Mouse (Mus musculus) megakaryocyte, adult 5-6 weeks (primary cell): ENCODE data around the gene Vrk3. TPM values are rescaled to one million over a fixed set of nuclear protein-coding genes. Genes with fewer than 3 reads are reported as not detected.

ENCODE experiments used
- ATAC-seq: 2 replicates; pipeline ENCODE4 v1.8.0; 2016; ENCODE audit warnings: mild to moderate bottlenecking, inconsistent platforms; ENCODE audit not compliant: poor library complexity, severe bottlenecking
- total RNA-seq, 2 experiments: library from RNA; stranded (forward) in 1 of 2; stranded (reverse) in 1 of 2; fragments of 153-499, 151-499 nt in 1 of 2; fragments of 221-1000, 200-1000 nt in 1 of 2; gene quantifications; 2 replicates each; pipeline versions ENCODE4 v1.2.3 to v1.2.4; 2015 to 2017

Vrk3 gene
- total RNA-seq, 2 experiments from 2014 or later = 48.8 to 51.5 TPM

- ATAC-seq = no peak
Measured at GRCm38 (mm10) chr7:44757164-44757563, 9.0 kb downstream of the Vrk3 start.

GRCm38 (mm10) chr7:44760366-44760765, 12.2 kb downstream of the Vrk3 start:
- ATAC-seq = no peak

GRCm38 (mm10) chr7:44768129-44768528, 19.9 kb downstream of the Vrk3 start:
- no peak for ATAC-seq

GRCm38 (mm10) chr7:44770046-44770578, 21.9 kb downstream of the Vrk3 start:
- no peak for ATAC-seq

GRCm38 (mm10) chr7:44772591-44773204, 24.5 kb downstream of the Vrk3 start:
- ATAC-seq = no peak

- no peak for ATAC-seq
Measured at GRCm38 (mm10) chr7:44776849-44777498, 28.8 kb downstream of the Vrk3 start.

- no peak for ATAC-seq
Measured at GRCm38 (mm10) chr7:44780101-44780500, 31.9 kb downstream of the Vrk3 start.

GRCm38 (mm10) chr7:44789531-44789930, 41.3 kb downstream of the Vrk3 start:
- no peak for ATAC-seq

- no peak for ATAC-seq
Measured at GRCm38 (mm10) chr7:44790066-44790465, 41.9 kb downstream of the Vrk3 start.

- no peak for ATAC-seq
Measured at GRCm38 (mm10) chr7:44792781-44793180, 44.6 kb downstream of the Vrk3 start.

- ATAC-seq = no peak
Measured at GRCm38 (mm10) chr7:44808927-44809326, 60.7 kb downstream of the Vrk3 start.

GRCm38 (mm10) chr7:44809466-44809865, 61.3 kb downstream of the Vrk3 start:
- no peak for ATAC-seq

GRCm38 (mm10) chr7:44810365-44810764, 62.2 kb downstream of the Vrk3 start:
- ATAC-seq = no peak

GRCm38 (mm10) chr7:44810819-44811557, 62.8 kb downstream of the Vrk3 start:
- ATAC-seq = no peak

- no peak for ATAC-seq
Measured at GRCm38 (mm10) chr7:44812651-44813325, 64.6 kb downstream of the Vrk3 start.

- no peak for ATAC-seq
Measured at GRCm38 (mm10) chr7:44813985-44814384, 65.8 kb downstream of the Vrk3 start.

GRCm38 (mm10) chr7:44814423-44814822, 66.2 kb downstream of the Vrk3 start:
- ATAC-seq = no peak

GRCm38 (mm10) chr7:44814952-44815553, 66.8 kb downstream of the Vrk3 start:
- no peak for ATAC-seq

- ATAC-seq = peak; percentile 92
Measured at GRCm38 (mm10) chr7:44815721-44816469, 67.7 kb downstream of the Vrk3 start, which contains the start of the genes Nup62 and Il4i1. Gene Nup62, plus strand, starts transcription at chr7:44816088. Gene Il4i1, plus strand, starts transcription at chr7:44816387.

- ATAC-seq = no peak
Measured at GRCm38 (mm10) chr7:44816470-44817021, 68.3 kb downstream of the Vrk3 start, which contains the start of gene Atf5. Gene Atf5, minus strand, starts transcription at chr7:44816658.
